Mouse (Mus musculus) spleen, adult 12 weeks (tissue): ENCODE data around the gene Ptprn.
A peak's percentile ranks its signal among the peaks of the same experiment; 100 is the strongest.

Experiments used
- DNase-seq: peaks from one replicate; pipeline ENCODE4 v3.0.0; 2022; ENCODE audit warnings: low spot score

The Ptprn gene

GRCm38 (mm10) chr1:75223532-75223931 lies 40.8 kb downstream of the Ptprn start:
- DNase-seq, result no peak

GRCm38 (mm10) chr1:75222926-75223325 lies 41.4 kb downstream of the Ptprn start:
- DNase-seq, result no peak

DNA sequence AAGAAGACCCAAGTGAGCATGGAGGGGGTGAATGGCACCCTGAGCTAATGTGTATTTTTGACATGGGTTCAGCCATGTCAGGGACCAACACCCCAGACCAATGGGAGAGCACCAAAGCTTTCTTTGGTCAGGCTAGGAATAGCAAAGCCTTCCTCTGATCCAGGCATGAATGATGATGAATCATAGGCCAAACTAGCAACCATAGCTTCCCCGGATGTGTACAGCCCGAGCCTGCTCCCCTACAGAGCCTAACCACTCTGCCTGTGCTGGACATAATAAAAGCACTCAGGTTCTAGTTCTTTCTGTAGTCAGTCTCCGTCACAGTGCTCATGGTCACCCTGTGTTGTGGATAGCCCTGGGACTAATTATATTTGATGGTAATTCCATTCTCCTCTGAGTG lies 42.8 kb downstream of the Ptprn start:
- DNase-seq, result no peak

- no peak for DNase-seq
Measured at GRCm38 (mm10) chr1:75219531-75219930, 44.8 kb downstream of the Ptprn start, which contains the start of gene Tuba4a. Tuba4a (minus strand) TSS chr1:75219865.

DNA sequence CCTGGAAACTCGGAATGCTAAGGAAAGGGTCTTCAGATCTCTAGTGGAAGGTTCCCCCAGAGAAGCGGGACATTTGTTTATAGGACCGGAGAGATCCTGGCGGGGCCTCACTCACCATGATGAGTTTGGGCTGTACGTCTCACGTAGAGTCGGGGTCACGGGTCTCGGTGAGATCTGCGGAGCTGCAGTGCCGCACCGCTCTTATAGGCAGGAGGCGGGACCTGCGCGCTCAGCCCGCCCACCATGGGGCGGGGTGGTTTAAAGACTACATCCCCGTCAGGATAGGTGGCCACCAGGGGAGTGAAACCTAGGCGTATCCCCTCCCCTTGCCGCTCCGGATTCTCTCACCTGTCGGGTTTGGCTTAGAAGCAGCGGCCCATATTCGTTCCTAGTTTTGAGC lies 45.2 kb downstream of the Ptprn start:
- DNase-seq, result peak; percentile 98

DNA sequence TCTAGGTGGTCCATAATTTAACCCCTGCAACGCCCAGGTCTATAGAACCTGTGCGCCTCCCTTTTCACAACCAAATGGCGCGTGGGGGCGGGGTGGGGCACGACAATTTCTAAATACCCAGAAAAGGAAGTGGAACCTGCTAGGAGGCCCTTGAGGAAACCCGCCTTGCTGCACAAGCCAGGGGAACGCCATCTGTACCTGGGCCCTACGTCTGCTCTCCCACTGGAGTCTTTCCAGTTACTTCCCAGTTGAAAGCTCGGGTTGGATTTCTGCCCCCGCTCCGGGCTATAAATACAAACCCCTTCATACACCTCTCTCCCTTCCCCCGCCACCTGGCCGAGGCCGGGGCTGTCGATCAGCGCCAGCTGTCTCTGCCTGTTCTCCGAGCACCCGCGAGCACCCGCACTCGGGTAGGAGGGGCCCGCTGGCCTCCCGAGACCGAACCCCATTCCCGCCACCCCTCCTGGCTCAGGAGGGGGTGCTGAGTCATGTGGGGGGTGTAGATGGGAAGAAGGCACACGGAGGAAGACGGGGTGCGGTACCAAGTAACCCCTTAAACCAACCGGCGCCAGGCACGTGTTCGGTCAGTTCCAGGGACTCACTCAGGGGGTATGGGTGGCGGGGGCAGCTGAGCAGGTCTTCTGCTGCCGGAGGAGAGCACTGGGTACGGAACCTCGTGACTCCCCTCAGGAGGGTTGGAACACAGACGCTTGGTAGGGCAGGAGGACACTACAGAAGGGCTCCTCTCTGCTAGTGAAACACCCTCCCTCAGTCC lies 45.9 kb downstream of the Ptprn start:
- DNase-seq, result peak; percentile 65

DNA sequence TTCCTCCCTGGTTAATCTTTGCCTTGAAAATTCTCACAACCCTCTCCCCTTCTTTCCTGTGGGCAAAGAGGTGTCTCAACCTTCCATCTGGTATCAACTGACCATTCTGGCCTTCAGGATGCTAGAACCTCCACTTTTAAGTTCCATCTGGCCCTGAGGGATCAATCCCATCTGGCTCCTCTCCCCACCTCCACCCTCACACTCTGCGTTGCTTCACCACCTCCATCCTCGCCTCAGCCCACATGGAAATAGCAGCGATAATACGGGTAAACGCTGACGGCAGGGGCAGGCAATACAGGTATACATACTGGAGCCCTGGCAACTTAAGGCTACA lies 46.4 kb downstream of the Ptprn start:
- no peak for DNase-seq

DNA sequence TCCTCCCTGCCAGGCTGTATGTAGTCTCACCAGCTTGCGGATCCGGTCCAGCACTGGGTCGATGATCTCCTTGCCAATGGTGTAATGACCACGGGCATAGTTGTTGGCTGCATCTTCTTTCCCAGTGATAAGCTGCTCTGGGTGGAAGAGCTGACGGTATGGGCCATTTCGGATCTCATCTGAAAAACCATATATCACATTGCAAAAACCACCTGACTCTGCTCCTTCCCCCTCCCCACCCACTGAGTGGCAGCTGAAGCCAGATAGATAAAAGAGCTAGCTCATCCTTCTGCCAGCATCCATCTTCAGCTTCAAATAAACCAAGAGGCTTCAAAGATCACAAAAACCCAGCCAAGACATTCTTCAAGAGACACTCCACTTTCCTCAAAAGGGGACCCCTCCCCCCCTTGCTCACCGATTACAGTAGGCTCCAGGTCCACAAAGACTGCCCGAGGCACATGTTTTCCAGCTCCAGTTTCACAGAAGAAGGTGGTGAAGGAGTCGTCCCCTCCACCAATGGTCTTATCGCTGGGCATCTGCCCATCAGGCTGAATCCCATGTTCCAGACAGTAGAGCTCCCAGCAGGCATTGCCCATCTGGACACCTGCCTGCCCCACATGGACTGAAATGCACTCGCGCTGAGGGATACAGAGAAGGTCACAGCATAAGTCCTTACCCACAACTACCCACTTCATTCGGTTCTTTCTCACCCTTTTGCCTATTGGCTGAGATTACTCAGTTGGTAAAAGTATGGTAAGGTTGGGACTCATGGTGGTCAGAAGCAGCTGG lies 47.3 kb downstream of the Ptprn start:
- DNase-seq, result peak; percentile 61

DNA sequence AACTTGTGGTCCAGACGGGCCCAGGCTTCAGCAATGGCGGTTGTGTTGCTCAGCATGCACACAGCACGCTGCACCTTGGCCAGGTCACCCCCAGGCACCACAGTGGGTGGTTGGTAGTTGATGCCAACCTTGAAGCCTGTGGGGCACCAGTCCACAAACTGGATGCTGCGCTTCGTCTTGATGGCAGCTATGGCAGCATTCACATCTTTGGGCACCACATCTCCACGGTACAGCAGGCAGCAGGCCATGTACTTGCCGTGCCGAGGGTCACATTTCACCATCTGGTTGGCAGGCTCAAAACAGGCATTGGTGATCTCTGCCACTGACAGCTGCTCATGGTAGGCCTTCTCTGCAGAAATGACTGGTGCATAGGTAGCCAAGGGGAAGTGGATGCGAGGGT lies 48.5 kb downstream of the Ptprn start:
- no peak for DNase-seq

- DNase-seq, result no peak
Measured at GRCm38 (mm10) chr1:75214886-75215285, 49.4 kb downstream of the Ptprn start.

- no peak for DNase-seq
Measured at GRCm38 (mm10) chr1:75214442-75214841, 49.9 kb downstream of the Ptprn start.

DNA sequence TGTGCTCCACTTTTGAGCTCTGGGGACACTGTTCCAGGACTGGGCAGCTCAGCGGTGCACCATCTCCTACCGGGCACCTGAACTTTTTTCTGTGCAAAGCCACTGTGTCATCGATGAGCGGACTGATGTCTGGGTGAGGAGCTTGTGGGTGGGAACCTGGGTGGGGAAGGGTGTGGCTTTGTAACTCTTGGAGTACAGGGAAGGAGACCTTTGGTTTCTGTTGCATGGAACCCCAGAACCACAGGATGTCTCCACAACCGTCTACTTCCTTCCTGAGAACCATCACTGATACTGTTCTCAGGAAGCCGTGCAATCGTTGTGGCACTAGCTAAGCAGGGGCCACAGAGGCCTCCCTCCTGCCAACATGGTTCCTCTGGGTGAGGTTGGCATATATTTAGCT lies 51.2 kb downstream of the Ptprn start:
- no peak for DNase-seq

DNA sequence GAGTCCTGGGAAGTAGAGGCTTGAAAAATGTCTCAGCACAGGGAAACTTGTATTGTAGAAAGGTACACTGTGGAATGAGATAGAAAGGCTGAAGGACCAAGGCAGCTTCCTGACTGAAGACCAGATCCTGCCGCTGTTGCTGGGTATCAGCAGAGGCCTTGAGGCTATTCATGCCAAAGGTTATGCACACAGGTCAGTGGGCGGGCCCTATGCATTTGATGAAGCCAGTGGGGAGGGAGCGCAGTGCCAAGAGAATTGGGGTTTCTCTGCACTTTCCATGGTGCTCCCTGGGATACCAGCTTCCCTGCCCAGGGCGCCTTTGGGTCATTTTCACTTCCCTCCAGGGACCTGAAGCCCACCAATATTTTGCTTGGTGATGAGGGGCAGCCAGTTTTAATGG lies 51.8 kb downstream of the Ptprn start:
- DNase-seq, result no peak

- DNase-seq, result no peak
Measured at GRCm38 (mm10) chr1:75211141-75211708, 53.1 kb downstream of the Ptprn start.

DNA sequence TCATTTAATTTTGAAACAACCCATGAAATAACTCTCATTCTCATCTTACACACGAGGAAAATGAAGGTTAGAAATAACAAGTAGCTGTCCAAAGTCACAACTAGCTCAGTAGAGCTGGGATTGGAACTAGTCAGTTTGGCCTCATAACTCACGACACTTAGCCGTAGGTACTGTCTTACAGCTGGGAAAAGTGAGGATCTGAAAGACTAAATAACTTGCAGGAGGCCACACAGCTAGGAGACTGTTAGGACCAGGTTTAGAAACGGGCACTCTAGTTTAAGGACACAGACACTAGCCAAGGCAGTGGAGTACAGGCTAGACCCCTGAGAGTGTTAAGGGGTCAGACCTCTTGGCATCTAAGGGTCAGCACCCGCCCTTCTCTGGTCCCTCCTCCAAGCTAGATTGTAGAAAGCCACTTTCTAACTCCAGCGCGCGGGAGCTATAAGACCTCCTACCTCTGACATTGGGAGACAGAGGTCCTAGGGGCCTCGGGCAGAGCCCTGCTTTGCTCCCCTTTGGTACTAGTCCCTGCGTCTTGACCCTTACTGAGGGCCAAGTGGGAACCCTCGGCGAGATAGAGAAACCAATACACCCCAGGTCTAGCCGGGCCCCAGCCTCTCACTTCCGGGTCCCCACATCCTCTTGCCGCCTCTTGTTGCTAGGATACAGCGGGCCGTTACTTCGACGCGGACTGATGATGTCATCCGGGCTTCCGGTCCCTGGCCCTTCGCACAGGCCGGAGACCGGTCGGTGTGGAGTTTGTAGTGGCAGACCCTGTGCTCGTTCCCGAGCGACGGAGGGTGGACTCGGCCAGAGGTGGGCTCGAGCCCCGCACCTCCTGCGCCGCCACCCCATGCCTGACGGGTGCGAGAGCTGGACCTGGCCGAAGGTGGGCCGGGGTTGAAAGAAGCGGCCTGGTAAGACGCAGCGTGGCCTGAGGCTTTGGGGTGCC lies 53.9 kb downstream of the Ptprn start, which contains the start of the genes Glb1l and Stk16:
Gene Glb1l, minus strand, starts transcription at position 678 of the 952 bp plus-strand sequence.
Gene Stk16, plus strand, starts transcription at position 703 of the 952 bp plus-strand sequence.
- DNase-seq, result peak; percentile 94

- no peak for DNase-seq
Measured at GRCm38 (mm10) chr1:75208967-75209678, 55.2 kb downstream of the Ptprn start.

DNA sequence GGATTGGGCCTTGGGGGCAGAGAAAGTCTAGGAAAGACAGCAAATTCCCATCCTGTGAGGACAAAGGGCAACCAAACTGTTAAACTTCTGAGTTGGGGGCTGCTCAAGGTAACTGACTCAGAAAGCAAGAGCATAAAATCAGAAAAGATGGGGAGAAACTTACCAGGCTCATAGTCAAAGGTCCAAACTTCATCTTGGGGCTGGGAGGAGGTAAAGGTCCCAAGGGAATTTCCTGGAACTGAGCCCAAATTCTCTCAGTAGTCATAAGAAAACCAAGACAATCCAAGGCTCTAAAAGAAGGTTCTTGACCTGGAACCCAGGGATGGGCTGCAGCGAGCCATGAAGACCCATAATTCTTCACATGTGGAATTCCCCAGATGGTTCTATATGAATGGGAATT lies 63.1 kb downstream of the Ptprn start:
- DNase-seq, result no peak
